Mouse (Mus musculus) neutrophil, adult 83 days (primary cell): Measurements from ENCODE around the gene Asb16. TPM values are rescaled to one million over a fixed set of nuclear protein-coding genes. Genes with fewer than 3 reads are reported as not detected.

Experiments
- total RNA-seq, 2 experiments: library from RNA; stranded (reverse); gene quantifications; one replicate each; pipeline ENCODE4 v1.2.4; 2023

Gene Asb16
- total RNA-seq = under 1 TPM in 1 of 2 experiments, not detected in 1; 0.13 TPM

DNA sequence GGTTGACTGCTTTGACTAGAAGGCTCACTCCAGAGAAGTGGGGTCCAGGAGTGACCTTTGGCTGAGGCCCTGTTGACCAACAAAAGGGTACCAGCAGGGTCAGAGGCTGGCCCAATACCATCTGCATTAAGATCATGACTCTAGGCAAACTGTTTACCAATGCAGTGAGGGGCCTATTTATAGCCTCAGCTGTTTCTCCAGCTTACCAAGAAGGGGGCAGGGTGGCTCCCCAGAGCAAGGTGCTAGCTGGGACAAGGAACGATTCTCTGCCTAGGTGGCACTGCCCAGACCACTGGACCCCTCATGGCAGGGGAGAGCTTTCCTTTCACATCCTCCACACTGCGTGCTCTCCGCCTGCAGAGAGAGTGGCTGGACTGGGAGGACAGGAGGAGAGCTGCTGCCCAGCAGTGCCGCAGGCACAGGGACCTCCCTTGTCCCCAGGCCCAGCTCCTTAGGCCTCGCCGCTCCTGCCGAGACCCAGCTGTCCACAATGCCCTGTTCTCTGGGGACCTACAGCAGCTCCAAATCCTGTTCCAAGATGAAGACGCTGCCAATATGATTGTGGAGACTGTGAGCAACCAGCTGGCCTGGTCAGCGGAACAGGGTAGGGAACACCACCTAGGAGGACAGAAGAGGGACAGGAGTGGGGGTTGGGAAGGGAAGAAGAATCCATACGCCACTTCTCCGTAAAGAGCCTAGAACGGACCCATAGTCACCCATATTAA is at the start of gene Asb16:
Gene Asb16, plus strand, starts transcription at position 224 of the 725 bp plus-strand sequence.

DNA sequence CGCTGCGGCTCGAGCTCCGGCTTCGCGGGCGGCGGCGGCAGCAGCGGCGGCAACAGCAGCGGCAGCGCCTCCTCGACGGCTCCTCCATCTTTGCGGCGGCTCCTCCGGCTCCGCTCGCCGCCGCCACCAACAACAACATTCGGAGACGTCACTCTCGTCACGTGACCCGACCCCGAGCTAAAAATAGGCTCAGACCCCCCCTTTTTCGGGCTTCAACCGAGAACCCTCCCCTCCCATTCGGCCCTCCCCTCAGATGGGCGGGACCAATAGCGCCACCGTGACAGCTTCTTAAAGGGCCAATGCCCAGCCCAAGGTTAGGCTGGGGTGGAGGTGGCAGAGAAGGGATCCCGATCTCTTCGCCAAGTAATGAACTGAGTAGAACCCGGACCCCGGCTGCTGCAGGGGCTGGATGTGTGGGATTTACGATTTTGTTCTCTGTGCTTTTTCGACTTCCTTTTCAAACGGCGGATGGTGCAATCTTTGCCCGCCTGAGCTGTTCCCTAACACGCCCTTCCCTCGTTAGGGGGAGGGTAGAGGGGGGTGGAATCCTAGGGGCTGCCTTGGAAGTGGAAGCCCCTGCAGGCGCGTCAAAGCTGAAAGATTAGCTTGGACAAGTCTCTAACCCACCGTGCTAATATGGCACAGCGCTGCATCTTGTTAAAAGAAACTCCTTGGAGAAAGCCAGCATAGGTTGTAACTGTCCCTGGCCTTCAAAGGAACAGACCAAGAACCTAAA is 38.4 kb upstream of the Asb16 start, which contains the start of gene Hdac5:
Gene Hdac5, minus strand, starts transcription at position 161 of the 736 bp plus-strand sequence.

DNA sequence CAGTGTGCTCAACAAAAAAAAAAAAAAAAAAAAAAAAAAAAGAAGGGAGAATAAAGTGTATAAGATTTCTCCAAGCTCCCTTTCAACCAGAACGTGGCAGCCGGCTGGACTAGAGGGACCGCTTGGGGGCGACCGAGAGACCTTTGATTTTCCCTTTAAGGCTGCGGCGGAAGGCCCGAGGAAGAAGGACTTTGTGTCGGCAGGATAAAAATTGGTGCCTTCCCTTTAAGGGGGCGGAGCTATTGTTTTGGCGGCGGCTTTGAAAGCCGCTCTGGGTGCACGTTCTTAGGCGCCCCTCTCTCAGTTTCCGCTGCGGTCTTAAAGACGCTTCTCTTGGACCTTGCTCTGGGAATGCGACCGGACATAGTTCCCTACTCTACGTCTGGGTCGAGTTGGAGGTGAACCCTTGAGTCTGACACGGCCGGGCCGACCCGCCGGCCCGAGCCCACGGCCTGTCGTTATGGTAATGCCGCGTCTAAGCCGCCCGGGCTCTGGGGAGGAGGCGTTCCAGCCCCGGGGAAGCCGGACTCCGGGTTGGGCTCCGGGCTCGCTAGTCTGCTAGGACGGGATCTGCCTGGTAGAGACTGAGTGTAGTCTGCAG is 19.8 kb upstream of the Asb16 start, which contains the start of gene BC030867:
Gene BC030867, plus strand, starts transcription at position 253 of the 601 bp plus-strand sequence.

DNA sequence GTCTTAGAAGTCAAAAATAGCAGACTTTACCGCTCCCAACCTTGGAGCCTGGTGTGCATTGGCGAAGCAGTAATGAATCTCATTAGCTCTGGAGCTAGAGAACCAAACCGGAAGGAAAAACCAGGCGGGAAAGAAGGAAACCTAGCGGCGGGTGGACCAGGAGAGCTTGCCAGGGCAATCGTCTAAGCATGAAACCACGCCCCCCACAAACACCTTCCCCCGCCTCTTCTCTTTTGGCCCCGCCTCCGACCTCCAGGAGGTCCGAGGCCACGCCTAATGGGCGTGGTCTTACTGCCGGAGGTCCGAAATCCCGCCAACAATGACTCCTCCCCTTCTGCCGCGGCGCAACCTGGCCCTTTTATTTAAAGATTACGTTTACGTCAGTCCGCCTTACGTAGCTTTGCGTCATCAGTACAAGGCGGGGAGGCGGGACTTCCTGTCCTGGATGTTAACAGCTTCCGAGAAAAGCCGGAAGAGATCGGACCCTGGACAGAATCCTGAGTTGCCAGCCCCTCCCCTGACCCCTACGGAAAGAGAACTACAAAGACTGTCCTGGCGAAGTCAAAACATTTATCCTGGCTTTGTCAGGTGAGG is 16.1 kb downstream of the Asb16 start, which contains the start of gene Tmub2:
Gene Tmub2, plus strand, starts transcription at position 431 of the 594 bp plus-strand sequence.

DNA sequence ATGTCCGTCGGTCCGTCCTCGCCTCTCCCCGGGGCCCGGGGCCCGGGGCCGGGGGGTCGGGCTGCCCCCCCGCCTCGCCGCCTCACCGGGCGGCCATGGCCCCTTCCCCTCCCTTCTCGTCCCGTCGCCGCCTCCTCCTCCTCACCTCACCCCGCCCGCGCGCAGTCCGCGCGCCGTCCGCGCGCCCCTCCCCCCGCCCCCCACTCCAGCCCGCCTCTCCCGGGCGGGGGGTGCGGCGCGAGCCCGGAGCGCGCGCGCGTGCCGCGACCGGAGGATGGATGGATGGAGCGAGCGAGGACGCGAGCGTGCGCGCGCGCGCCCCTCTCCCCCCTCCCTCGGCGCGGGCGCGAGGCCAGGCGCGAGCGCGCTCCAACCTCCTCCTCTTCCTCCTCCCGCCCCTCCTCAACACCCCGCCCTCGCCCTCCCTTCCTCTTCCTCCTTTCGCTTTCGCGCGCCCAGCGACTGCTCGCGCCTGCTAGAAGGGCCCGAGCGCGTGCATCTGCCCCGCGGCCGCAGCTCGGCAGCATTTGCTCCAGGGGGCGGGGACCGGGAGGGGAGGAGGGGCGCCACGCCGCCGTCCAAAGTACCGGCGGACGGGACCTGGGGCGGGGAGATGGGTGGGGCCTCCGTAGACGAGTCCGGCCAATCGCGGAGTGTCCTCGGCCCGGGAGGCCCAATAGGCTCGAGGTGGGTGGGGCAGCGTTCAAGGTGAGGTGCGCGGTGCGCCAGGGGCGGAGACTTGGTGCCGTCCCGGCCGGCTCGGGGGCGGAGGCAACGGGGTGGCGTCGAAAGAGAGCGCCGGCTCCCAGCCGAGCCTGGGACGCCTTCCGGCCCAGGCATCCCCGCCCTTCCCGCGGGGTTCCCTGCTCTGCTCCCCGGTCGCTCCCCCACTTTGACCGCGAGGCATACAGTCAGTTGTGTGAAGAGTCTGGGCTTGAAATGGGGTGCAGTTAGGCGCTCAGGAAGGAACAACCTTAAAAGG is 28.2 kb downstream of the Asb16 start, which contains the start of gene Atxn7l3:
Gene Atxn7l3, minus strand, starts transcription at position 141 of the 982 bp plus-strand sequence.

DNA sequence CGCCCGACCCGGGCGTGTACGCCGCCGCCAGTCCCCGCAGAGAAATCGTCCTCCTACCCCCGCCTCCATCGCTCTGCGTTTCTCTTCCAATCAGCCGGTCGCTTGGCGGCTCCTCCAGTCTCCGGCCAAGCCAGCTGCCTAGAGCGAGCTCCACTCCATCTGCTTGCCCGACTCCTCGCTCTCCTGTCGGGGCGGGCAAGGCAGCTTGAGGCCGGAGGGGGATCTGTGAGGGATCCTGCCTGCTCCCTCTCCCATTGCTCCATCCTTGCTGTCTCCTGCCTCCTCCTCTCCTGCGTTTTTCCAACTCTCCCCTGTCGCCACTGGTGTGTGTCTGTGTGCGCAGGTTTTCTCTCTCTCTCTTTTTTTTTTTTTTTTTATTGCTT is 50.9 kb downstream of the Asb16 start, which contains the start of gene Ubtf:
Gene Ubtf, minus strand, starts transcription at position 333 of the 383 bp plus-strand sequence.

Other genes starting within 250 kb of the Asb16 start
- not detected for gene Mpp3, start 240.3 kb upstream of the Asb16 start, total RNA-seq
- gene Cd300lg, start 227.2 kb upstream of the Asb16 start, total RNA-seq = 10 to 100 TPM; 20.9 to 21.3 TPM
- gene Mpp2, start 180.2 kb upstream of the Asb16 start, total RNA-seq = 1 to 10 TPM; 1.2 to 2.6 TPM
- gene Ppy, start 167.4 kb upstream of the Asb16 start, total RNA-seq = not detected
- not detected for gene Pyy, start 160.9 kb upstream of the Asb16 start, total RNA-seq
- gene Nags, start 123.2 kb upstream of the Asb16 start, total RNA-seq = not detected
- gene Tmem101, start 112.3 kb upstream of the Asb16 start, total RNA-seq = 1 to 10 TPM; 8.7 to 9.7 TPM
- 10 to 100 TPM; 34.9 to 35.5 TPM for gene Lsm12, start 83.4 kb upstream of the Asb16 start, total RNA-seq
- gene G6pc3, start 79.1 kb upstream of the Asb16 start, total RNA-seq = 10 to 100 TPM; 21.0 to 22.3 TPM
- gene Hdac5, start 38.6 kb upstream of the Asb16 start, total RNA-seq = 100 to 1,000 TPM; 101 to 110 TPM
- 1 to 10 TPM; 8.7 to 9.4 TPM for gene BC030867, start 19.9 kb upstream of the Asb16 start, total RNA-seq
- 10 to 100 TPM; 44.9 to 45.2 TPM for gene Tmub2, start 16.2 kb downstream of the Asb16 start, total RNA-seq
- gene Atxn7l3, start 27.9 kb downstream of the Asb16 start, total RNA-seq = 10 to 100 TPM; 54.9 to 66.5 TPM
- gene Ubtf, start 51.0 kb downstream of the Asb16 start, total RNA-seq = 10 to 100 TPM; 79.6 to 80.9 TPM
- gene Slc4a1, start 97.5 kb downstream of the Asb16 start, total RNA-seq = 10 to 100 TPM; 42.9 to 79.0 TPM
- not detected for gene Rundc3a, start 124.7 kb downstream of the Asb16 start, total RNA-seq
- gene Slc25a39, start 139.2 kb downstream of the Asb16 start, total RNA-seq = 10 to 100 TPM; 44.2 to 50.6 TPM
- gene Grn, start 161.6 kb downstream of the Asb16 start, total RNA-seq = 100 to 1,000 TPM; 301 to 325 TPM
- not detected for gene Fam171a2, start 178.9 kb downstream of the Asb16 start, total RNA-seq
- gene Itga2b, start 201.4 kb downstream of the Asb16 start, total RNA-seq = 10 to 100 TPM; 12.1 to 14.4 TPM